Mouse (Mus musculus): ENCODE measurements around the gene Iqcb1.
"Not testable (repeated sequence)": the region's sequence is repeated elsewhere in the genome, so short reads cannot be mapped to it uniquely, and the experiment has no call there.

DNA sequence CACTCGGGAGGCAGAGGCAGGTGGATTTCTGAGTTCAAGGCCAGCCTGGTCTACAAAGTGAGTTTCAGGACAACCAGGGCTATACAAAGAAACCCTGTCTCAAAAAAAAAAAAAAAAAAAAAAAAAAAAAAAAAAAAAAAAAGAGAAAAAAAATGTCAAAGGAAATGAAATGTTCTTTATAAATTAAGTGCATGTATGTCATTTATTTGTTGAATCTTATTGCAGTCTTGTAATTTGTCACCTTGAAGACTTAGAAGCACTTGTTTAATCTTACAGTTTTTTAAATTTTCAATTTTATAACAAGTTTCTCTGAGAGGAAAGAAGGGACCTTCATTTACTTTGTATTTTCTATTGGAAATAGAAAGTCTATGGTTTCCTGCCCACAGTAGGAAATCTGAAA is 18.7 kb downstream of the Iqcb1 start:
- TF ChIP-seq HCFC1 (IDR thresholded peaks at IDR 0.05; ENCODE audit: borderline replicate concordance, insufficient read depth, low read length); MAFK (IDR thresholded peaks at IDR 0.05; ENCODE audit: insufficient read depth, low read depth, low read length); CHD2 (IDR thresholded peaks at IDR 0.05; ENCODE audit: low read depth, low read length): not testable (repeated sequence)
- TF ChIP-seq ZNF384 (IDR thresholded peaks at IDR 0.05; ENCODE audit: low read depth, low read length), result peak; percentile 79; the same call in 1 of the 2 replicates

All from ES-E14 (cell line).